Mouse (Mus musculus) spleen, embryonic (tissue): ENCODE data around the gene Ampd1.

Experiments used
- CTCF ChIA-PET: fragments of 350-600 bp; sonication (Branson Sonifier 250); formaldehyde crosslinking; loops from one replicate; lab custom pipeline; 2022; lab: Charles Lee

The Ampd1 gene

DNA sequence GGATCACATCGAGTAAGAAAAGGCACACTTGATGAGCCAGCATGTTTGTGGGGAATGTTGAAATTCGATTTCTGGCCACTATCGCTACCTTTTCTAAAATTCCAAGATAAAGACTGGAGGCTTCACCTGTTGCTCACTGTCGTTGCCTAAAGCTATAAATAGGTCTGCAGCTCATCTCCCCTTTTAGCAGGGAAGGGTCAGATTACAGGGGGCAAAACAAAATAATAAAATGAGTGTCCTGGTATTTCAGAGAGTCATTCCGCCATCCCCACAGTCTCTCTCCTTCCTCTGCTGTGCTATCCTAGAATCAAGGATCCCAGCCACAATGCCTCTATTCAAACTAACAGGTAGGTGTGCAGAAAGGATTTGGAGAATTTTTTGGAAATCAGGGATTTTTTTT is at the start of gene Ampd1:
Gene Ampd1 (plus strand): TSS at position 244 of the 400 bp plus-strand sequence.
- CTCF ChIA-PET = no interaction called here

GRCm38 (mm10) chr3:103026174-103026573 is 47.6 kb upstream of the Ampd1 start:
- CTCF ChIA-PET = no interaction called here

DNA sequence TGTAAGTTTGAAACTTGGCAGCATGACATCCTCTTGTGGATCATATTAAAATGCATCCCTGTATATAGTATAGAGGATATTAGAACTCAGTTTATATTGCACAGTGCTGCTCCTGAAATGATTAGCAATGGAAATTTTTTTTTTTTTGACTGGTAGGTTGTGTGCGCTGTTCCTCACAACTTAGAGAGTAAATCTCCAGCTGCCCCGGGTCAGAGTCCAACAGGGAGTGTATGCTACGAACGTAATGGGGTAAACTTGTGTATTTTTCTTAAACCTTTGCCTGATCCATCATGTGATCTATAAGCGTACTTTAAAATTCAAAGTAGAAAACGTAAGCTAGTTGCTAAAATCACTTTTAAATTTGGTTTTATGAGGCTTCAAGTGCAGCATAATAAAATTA is 33.5 kb upstream of the Ampd1 start:
- CTCF ChIA-PET = no interaction called here

DNA sequence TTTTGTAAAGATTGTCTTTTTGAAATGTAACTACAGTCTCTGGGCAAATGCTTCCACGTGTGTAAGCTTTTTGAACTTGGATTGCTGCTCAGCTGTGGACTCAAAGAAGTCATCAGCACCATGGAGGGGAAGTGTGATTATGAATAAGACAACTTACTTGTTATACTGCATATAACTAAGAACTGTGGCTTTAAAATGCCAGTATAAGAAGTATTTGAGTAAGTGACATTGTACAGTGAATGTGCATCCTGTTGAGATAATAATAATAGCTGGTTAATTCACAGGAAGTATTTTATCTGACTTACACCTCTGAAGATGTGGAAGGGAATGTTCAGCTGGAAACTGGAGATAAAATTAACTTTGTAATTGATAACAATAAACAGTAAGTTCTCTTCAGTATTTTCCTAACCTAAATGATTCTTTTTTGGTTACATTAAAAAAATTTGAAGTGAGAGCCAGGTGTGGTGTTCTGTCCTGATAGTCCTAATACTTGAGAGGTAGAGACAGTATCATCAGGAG is 32.9 kb upstream of the Ampd1 start:
- CTCF ChIA-PET = no interaction called here

DNA sequence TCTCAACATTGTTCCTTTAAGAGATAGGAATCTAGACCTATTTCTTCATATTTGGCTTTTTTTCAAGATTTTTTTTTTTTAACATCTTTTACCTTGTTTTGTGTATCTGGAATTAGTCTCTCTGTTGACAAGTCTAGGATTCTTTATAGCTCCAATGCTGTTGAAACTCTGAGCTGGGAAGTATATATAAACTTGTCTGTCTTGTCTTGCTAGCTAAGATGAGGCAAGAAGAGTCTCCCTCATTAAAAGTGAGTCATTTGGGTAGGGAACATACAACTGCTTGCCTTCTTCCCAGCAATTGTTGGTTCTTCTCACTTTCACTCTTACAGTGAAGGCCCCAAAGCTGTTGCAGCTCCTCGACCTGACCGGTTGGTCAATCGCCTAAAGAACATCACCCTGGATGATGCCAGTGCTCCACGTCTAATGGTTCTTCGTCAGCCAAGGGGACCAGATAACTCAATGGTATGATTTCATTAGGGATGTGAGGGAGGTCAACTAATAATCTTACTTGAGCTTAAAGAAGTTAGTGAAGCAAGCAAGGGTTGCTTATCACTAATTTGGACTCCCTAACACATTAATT is 17.7 kb upstream of the Ampd1 start:
- CTCF ChIA-PET = interaction anchor here (0.6 kb wide), 1 partner anchor 10 kb away, joined by 9 read pairs; no protein-coding TSS in a partner anchor

DNA sequence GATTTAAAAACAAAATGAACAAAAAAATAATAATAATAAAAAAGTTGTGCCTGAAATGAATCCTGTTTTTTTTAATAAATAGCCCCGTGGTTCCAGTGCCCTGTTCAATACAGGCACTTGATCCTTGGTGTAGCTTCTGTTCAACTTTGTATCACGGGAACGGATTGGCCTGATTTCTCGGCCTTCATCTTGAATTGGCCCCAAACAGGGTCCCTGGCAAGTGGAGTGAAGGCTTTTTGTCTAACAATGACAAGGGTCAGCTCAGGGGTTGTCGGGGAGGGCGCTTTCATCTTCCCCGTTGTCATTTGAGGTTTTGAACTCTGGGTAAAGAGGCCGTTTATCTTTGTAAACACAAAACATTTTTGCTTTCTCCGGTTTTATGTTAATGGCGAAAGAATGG is 16.1 kb upstream of the Ampd1 start:
- CTCF ChIA-PET = interaction anchor here (0.5 to 0.9 kb wide), 2 partner anchors 11 to 21 kb away, joined by 3 read pairs; no protein-coding TSS in a partner anchor

GRCm38 (mm10) chr3:103058207-103059157 is 15.3 kb upstream of the Ampd1 start, which contains the start of gene Nras:
Gene Nras (plus strand): TSS chr3:103058285.
- CTCF ChIA-PET = interaction anchor here (0.9 kb wide), 1 partner anchor 20 kb away, joined by 3 read pairs; no protein-coding TSS in a partner anchor

DNA sequence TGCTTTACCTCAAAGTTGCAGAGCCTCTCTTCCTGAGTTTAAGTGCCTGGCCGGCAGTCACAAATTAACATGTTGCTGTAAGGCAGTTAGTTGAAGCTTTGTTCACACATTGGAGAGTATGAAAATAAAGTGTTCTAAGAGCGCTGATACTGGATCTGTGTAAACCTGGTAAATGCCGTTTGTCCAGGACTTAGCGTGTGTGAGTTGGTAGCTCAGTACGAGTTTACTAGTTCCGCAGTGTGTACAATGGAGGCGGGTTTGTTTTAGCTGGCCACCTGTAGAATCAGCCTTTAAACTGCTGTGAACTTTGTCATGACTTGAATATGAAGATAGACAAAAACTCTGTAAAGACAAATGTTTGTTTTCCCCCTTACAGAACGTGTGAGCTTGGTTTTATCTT is 6.9 kb upstream of the Ampd1 start:
- CTCF ChIA-PET = no interaction called here

DNA sequence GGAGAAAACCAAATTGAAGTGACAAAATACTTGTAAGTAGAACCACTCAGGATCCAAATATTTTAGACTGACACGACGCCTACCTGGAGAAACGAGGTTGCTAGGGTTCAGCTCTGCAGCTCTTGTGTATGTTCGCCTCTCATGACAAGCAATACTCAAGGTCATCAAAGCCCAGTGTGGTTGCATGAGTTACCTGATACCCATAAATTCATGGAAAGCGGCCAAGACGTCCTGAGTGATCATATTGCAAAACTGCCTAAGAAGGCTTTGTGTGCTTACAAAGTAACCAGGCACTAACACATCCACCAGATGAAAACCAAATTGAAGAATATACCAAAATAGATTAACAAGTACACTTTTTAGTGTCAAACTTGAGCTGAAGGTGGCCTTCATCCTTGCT is 4.8 kb upstream of the Ampd1 start:
- CTCF ChIA-PET = no interaction called here

DNA sequence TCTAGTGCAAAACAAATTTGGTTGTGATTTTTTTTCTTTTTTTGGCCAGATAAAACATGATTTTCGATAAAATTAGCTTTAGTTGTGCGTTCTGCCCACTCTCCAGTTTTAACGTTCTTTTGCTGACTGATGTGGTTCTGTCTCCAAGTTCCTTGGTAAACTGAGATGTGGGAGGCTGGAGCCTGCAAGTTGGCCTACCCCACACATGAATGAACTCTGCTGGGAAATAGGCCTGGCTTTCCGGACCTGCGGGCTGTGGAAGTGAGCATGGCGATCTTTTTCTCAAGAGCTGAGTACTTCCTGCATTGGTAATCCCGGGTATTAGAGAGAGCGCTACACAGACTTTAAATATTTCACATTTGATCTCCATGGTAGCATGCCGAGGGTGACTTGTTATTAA is 2.1 kb downstream of the Ampd1 start:
- CTCF ChIA-PET = interaction anchor here (0.7 kb wide), 1 partner anchor 67 kb away, joined by 3 read pairs; no protein-coding TSS in a partner anchor

GRCm38 (mm10) chr3:103076476-103076875 is 2.7 kb downstream of the Ampd1 start:
- CTCF ChIA-PET = no interaction called here

DNA sequence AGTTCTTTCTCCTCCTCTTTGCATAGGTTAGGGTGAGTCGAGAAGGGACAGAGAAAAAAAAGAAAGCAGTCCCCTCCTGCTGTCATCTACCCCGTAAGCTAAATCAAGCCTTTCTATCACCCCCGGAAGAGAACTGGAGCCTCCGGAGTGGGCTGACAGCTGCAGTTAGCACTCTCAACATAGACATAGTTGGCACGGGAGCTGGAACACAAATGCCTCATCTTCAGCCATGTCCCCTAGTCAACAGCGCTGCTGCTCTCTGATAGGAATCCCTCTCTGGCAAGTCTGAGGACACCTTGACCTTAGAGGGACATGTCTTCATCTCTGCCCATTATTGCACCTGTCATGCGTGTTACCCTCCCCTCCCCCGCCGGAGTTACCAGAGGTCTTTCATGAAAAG is 5.5 kb downstream of the Ampd1 start:
- CTCF ChIA-PET = no interaction called here

DNA sequence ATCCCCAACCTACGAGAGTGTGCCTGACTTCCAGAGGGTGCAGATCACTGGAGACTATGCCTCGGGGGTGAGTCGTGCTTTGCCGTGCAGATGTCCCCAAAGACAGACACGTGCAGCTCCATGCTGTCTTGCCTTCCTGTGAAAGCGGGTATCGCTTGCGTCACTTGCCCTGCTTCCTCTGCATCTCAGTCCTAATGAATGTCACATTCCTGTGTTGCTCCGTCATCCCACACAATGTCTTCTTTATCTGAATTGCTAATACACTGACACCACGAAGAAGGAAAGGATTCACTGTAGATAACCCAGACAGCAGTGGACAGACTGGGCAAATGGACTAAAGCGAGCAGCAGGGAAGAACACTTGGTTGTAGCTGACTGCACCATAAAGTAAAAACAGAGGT is 7.2 kb downstream of the Ampd1 start:
- CTCF ChIA-PET = no interaction called here

GRCm38 (mm10) chr3:103081861-103082453 is 8.1 kb downstream of the Ampd1 start:
- CTCF ChIA-PET = no interaction called here

- CTCF ChIA-PET = interaction anchor here (0.6 kb wide), 1 partner anchor 610 kb away, joined by 7 read pairs; no protein-coding TSS in a partner anchor
Observed at GRCm38 (mm10) chr3:103082761-103083160, 8.9 kb downstream of the Ampd1 start.

GRCm38 (mm10) chr3:103085986-103086385 is 12.2 kb downstream of the Ampd1 start:
- CTCF ChIA-PET = interaction anchor here (0.6 kb wide), 1 partner anchor 289 kb away, joined by 5 read pairs; no protein-coding TSS in a partner anchor

- CTCF ChIA-PET = interaction anchor here (0.7 kb wide), 2 partner anchors 40 to 53 kb away, joined by 5 to 13 read pairs; no protein-coding TSS in a partner anchor
Observed at GRCm38 (mm10) chr3:103091753-103092152, 17.9 kb downstream of the Ampd1 start.

GRCm38 (mm10) chr3:103098662-103099061 is 24.8 kb downstream of the Ampd1 start:
- CTCF ChIA-PET = interaction anchor here (0.5 kb wide), 1 partner anchor 1394 kb away, joined by 3 read pairs; no protein-coding TSS in a partner anchor

DNA sequence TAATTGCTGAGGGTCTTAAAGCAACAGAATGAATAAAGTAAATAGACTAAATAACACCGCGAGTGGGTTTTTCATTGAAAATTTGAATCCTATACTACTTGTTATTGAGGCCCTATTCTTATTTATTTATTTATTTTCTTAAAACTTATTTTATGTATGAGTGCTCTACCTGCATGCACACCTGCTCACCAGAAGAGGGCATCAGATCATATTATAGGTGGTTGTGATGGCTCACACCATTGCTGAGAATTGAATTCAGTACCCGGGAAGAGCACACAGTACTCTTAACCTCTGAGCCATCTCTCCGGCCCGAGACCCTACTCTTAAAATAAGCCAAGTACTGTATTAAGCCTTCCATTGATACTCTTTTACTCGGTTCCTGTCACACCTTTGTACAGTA is 25.9 kb downstream of the Ampd1 start:
- CTCF ChIA-PET = no interaction called here

DNA sequence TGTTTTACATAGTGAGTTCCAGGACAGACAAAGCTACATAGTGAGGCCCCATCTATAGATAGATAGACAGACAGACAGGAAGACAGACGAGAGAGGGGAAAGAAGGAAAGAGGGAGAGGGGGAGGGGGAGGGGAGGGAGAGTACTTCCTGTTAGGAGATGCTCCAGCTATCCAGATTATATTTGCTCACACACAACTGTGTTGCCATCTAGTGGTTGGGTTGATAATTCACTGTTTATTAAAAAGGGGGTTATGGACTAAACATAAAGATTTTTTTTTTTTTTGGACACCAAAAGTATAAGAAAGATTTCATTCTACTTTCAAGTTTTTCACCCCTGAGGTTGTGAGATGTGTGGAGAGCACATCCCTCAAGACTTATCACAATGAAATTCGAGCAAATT is 26.9 kb downstream of the Ampd1 start:
- CTCF ChIA-PET = interaction anchor here (0.6 to 1.1 kb wide), 3 partner anchors 186 to 378 kb away, joined by 4 to 9 read pairs (median 6); no protein-coding TSS in a partner anchor

DNA sequence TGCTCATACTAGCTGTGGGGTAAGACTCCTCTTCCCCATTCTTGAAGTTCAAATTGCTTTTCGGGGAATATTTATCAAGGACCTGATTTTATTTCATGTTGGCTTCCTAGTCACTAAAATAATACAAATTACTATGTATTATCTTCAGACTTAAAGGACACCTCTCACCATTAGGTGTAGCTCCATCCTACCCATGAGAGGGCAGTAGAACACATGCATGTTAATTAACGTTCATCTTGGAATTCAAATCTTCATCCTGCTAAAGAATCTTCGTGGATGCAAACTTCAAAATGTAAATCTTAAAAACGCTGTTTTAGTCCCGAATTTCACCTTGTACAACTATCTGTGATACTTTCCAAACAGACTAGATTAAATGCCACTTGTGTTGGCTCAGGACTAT is 27.4 kb downstream of the Ampd1 start:
- CTCF ChIA-PET = interaction anchor here (0.7 to 1.1 kb wide), 2 partner anchors 365 to 378 kb away, joined by 6 to 9 read pairs; no protein-coding TSS in a partner anchor
